Mouse (Mus musculus): ENCODE results near the gene Antxr1. TPM values are rescaled to one million over a fixed set of nuclear protein-coding genes. Genes with fewer than 3 reads are reported as not detected.

Gene Antxr1
- polyA plus RNA-seq, 1 experiment from 2014 or later = 7.4 TPM

- no peaks in the 10 kb centered on the region for H3K4me1 ChIP-seq (replicated peaks; ENCODE audit: control insufficient read depth, insufficient read depth, low read length)
- whole genome bisulfite sequencing = 95% methylated on average over 6 of the region's 6 CpGs
- H3K27me3 ChIP-seq (ENCODE audit: control insufficient read depth, insufficient read depth, low read length) = no peaks in the 10 kb centered on the region
- no peaks in the 10 kb centered on the region for H3K36me3 ChIP-seq (ENCODE audit: control insufficient read depth, insufficient read depth, low read length)
- ATAC-seq (ENCODE audit: low FRiP score) (no peak), DNase-seq (ENCODE audit: low spot score) (no peak)
- no peak overlapping the region for H3K27ac ChIP-seq (ENCODE audit: low read depth, low read length)
- no peak overlapping the region for H3K4me2 ChIP-seq (replicated peaks; ENCODE audit: low read depth, low read length)
- H3K4me3 ChIP-seq (ENCODE audit: low read depth, low read length) = no peak overlapping the region
- no peaks in the 10 kb centered on the region for H3K9me3 ChIP-seq (ENCODE audit: control insufficient read depth, low read length)
- no peak overlapping the region for H3K9ac ChIP-seq (ENCODE audit: low read depth, low read length)
These were observed 164.7 kb downstream of the Antxr1 start for GRCm38 (mm10) chr6:87170875-87171274.

DNA sequence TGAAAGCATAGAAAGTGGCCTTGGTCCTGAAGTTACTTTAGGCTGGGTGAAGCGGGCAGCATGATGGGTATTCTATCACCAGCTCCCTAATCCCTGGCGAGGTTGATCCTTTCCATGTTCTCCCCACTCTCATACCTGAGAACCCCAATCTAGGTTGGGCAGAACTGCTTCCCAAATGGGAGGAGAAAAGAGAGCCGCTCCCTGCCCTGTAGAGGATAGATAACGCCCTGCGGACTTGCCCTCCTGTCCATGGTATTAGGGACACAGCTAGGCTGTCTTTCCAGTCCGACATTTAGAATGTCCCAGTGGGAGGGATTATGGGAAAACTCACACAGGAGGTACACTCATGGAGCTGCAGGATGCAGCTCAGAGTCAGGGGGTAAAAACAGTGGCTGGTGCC is 165.3 kb downstream of the Antxr1 start:
- H3K4me2 ChIP-seq (replicated peaks; ENCODE audit: low read depth, low read length) = no peak overlapping the region
- no peaks in the 10 kb centered on the region for H3K27me3 ChIP-seq (ENCODE audit: control insufficient read depth, insufficient read depth, low read length)
- H3K36me3 ChIP-seq (ENCODE audit: control insufficient read depth, insufficient read depth, low read length) = no peaks in the 10 kb centered on the region
- no peak for DNase-seq (ENCODE audit: low spot score)
- no peak overlapping the region for H3K27ac ChIP-seq (ENCODE audit: low read depth, low read length)
- no peaks in the 10 kb centered on the region for H3K4me1 ChIP-seq (replicated peaks; ENCODE audit: control insufficient read depth, insufficient read depth, low read length)
- no peak overlapping the region for H3K4me3 ChIP-seq (ENCODE audit: low read depth, low read length)
- WGBS = 86% methylated on average over 6 of the region's 6 CpGs
- H3K9me3 ChIP-seq (ENCODE audit: control insufficient read depth, low read length) = no peaks in the 10 kb centered on the region
- H3K9ac ChIP-seq (ENCODE audit: low read depth, low read length) = no peak overlapping the region
- no peak for ATAC-seq (ENCODE audit: low FRiP score)

- H3K27ac ChIP-seq (ENCODE audit: low read depth, low read length) = no peak overlapping the region
- no peak overlapping the region for H3K9ac ChIP-seq (ENCODE audit: low read depth, low read length)
- no peaks in the 10 kb centered on the region for H3K36me3 ChIP-seq (ENCODE audit: control insufficient read depth, insufficient read depth, low read length)
- H3K4me2 ChIP-seq (replicated peaks; ENCODE audit: low read depth, low read length) = no peak overlapping the region
- no peaks in the 10 kb centered on the region for H3K4me1 ChIP-seq (replicated peaks; ENCODE audit: control insufficient read depth, insufficient read depth, low read length)
- H3K9me3 ChIP-seq (ENCODE audit: control insufficient read depth, low read length) = no peaks in the 10 kb centered on the region
- no peak for DNase-seq (ENCODE audit: low spot score)
- WGBS = 95% methylated on average over 9 of the region's 9 CpGs
- no peak overlapping the region for H3K4me3 ChIP-seq (ENCODE audit: low read depth, low read length)
- no peak for ATAC-seq (ENCODE audit: low FRiP score)
- no peaks in the 10 kb centered on the region for H3K27me3 ChIP-seq (ENCODE audit: control insufficient read depth, insufficient read depth, low read length)
These were observed 167.6 kb downstream of the Antxr1 start for GRCm38 (mm10) chr6:87168021-87168420.

DNA sequence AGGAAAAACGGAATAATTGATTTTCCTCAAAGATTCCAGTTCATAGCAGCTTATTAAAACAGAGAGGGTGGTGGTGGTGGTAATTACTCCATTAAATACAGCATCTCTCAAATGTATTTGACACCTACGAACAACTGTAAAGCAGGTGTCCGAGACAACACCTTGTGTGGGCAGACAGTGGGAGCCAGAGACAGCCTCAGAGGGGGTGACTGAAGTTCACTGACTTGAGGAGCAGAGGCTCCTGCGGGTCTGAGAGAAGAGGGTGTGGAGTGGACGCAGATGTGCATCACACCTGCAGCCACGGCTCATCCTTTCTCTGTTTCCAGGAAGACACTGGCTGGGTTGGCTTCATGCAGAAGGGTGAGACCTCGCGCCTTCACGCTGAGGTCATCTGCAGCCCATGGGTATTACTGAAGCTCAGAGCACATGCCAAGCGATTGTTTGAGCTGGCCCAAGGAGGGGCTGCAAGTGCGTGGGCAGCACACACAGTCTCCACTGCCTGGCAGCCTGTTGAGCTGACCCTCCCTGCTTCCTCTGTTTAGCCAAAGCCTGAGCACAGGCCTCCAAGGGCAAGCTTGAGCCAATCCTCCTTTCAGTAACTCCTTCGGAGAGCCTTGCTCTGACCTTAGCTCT is 168.8 kb downstream of the Antxr1 start:
- WGBS = 87% methylated on average over 12 of the region's 12 CpGs

GRCm38 (mm10) chr6:87165536-87166311 is 169.9 kb downstream of the Antxr1 start:
- H3K9me3 ChIP-seq (ENCODE audit: control insufficient read depth, low read length) = no peaks in the 10 kb centered on the region
- no peak overlapping the region for H3K27ac ChIP-seq (ENCODE audit: low read depth, low read length)
- H3K36me3 ChIP-seq (ENCODE audit: control insufficient read depth, insufficient read depth, low read length) = no peaks in the 10 kb centered on the region
- DNase-seq (ENCODE audit: low spot score) = no peak
- H3K9ac ChIP-seq (ENCODE audit: low read depth, low read length) = no peak overlapping the region
- ATAC-seq (ENCODE audit: low FRiP score) = no peak
- H3K27me3 ChIP-seq (ENCODE audit: control insufficient read depth, insufficient read depth, low read length) = no peaks in the 10 kb centered on the region
- H3K4me2 ChIP-seq (replicated peaks; ENCODE audit: low read depth, low read length) = no peak overlapping the region
- WGBS = 80% methylated on average over 8 of the region's 8 CpGs
- H3K4me3 ChIP-seq (ENCODE audit: low read depth, low read length) = no peak overlapping the region
- H3K4me1 ChIP-seq (replicated peaks; ENCODE audit: control insufficient read depth, insufficient read depth, low read length) = no peaks in the 10 kb centered on the region

More for the DNA sequence above, 168.8 kb downstream of the Antxr1 start:
- Histone ChIP-seq H3K9ac (ENCODE audit: low read depth, low read length) (no peak overlapping the region), H3K9me3 (ENCODE audit: control insufficient read depth, low read length) (no peaks in the 10 kb centered on the region), H3K27ac (ENCODE audit: low read depth, low read length) (no peak overlapping the region), H3K4me3 (ENCODE audit: low read depth, low read length) (no peak overlapping the region), H3K4me2 (replicated peaks; ENCODE audit: low read depth, low read length) (no peak overlapping the region), H3K27me3 (ENCODE audit: control insufficient read depth, insufficient read depth, low read length) (no peaks in the 10 kb centered on the region), H3K4me1 (replicated peaks; ENCODE audit: control insufficient read depth, insufficient read depth, low read length) (no peaks in the 10 kb centered on the region), H3K36me3 (ENCODE audit: control insufficient read depth, insufficient read depth, low read length) (no peaks in the 10 kb centered on the region)
- ATAC-seq (ENCODE audit: low FRiP score) (no peak), DNase-seq (ENCODE audit: low spot score) (no peak)

DNA sequence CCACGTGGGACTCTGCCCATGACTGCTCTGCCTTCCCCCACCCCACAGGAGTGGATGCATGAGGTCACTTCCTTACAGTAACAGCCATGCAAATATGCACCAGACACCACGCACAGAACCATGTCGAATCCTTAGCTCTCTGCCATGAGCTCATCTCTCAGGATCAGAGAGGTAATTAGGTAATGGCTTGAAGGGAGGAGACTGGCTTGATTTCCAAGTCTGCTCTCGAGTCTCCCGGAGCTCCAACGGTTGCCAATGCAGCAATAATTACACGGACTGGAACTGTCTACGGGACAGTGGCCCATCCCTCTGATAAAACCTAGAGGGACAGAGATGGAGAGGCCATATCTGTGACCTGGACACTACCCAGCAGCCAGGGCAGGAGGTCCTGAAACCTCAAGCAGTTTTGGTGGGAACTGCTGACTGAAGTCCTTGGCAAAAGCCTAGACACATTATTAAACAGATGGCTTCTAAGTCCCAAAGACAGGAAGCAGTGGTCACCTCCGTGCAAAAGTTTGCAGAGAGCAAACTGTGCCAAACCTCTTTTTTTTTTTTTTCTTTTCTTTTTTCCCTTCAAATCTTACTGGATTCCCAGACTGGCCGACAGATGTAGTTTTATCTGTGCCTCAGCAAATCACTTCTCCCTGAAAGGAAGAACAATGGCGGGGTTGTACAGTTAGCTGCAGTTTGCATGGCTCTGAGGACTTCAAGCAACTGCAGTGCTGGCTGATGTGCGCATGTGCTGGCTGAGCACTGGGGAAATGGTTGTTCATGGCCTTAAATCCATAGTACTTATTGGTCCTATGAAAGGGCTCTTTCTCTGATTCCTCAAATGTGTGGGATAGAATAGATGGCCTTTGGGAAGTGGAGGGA is 174.0 kb downstream of the Antxr1 start:
- WGBS = 84% methylated on average over 12 of the region's 12 CpGs
- DNase-seq (ENCODE audit: low spot score) (no peak), ATAC-seq (ENCODE audit: low FRiP score) (no peak)
- H3K4me1 ChIP-seq (replicated peaks; ENCODE audit: control insufficient read depth, insufficient read depth, low read length) = no peaks in the 10 kb centered on the region
- no peaks in the 10 kb centered on the region for H3K9me3 ChIP-seq (ENCODE audit: control insufficient read depth, low read length)
- H3K27me3 ChIP-seq (ENCODE audit: control insufficient read depth, insufficient read depth, low read length) = no peaks in the 10 kb centered on the region
- H3K36me3 ChIP-seq (ENCODE audit: control insufficient read depth, insufficient read depth, low read length) = no peaks in the 10 kb centered on the region
- no peak overlapping the region for H3K9ac ChIP-seq (ENCODE audit: low read depth, low read length)
- no peak overlapping the region for H3K4me3 ChIP-seq (ENCODE audit: low read depth, low read length)
- no peak overlapping the region for H3K4me2 ChIP-seq (replicated peaks; ENCODE audit: low read depth, low read length)
- no peak overlapping the region for H3K27ac ChIP-seq (ENCODE audit: low read depth, low read length)

DNA sequence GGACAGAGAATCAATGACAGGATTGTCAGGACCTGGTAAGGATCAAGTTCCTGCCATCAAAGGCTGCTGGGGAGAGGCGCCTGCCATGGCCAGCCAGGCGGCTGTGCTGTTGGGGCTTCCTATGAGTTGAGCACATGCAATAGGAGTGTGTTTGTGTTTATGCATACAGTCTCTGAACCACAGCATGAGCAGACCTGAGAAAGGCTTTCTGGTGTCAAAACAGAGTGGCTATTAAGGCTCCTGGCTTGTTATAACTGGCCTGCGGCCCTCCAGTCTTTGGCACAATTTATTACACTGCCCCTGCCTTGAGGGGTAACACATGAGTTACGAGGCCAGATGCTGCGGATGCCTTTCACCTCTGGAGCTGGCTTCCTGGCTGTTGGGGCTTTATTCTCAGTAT is 175.4 kb downstream of the Antxr1 start:
- 90% methylated on average over 5 of the region's 5 CpGs for WGBS

DNA sequence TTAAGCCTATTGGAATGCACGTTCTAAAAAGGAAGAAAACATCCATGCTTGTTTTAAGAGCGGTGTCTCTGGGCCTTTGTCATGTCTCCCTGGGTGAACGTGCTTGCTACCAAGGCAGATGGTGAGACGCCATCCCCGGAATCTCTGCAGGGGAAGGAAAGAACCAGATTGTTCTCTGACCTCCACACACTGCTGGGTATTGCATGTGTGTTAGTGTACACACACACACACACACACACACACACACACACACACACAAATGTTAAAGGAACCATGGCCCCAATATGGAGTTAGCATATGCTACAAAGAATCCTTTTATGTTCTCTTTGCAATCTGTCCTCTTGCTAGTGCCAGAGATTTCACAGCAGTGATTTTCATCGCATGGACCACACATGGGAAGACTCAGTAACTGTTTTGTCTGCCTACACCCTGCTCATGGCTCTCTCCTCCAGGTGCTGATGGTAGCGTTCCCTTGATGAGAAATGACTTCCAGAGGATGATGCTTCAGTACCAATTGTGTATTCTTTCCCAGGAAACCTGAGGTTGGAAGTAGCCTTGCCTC is 177.5 kb downstream of the Antxr1 start:
- DNase-seq (ENCODE audit: low spot score) (no peak), ATAC-seq (ENCODE audit: low FRiP score) (no peak)
- H3K9me3 ChIP-seq (ENCODE audit: control insufficient read depth, low read length) = no peaks in the 10 kb centered on the region
- WGBS = 76% methylated on average over 7 of the region's 7 CpGs
- H3K9ac ChIP-seq (ENCODE audit: low read depth, low read length) = no peak overlapping the region
- no peaks in the 10 kb centered on the region for H3K4me1 ChIP-seq (replicated peaks; ENCODE audit: control insufficient read depth, insufficient read depth, low read length)
- no peak overlapping the region for H3K4me3 ChIP-seq (ENCODE audit: low read depth, low read length)
- no peaks in the 10 kb centered on the region for H3K36me3 ChIP-seq (ENCODE audit: control insufficient read depth, insufficient read depth, low read length)
- no peaks in the 10 kb centered on the region for H3K27me3 ChIP-seq (ENCODE audit: control insufficient read depth, insufficient read depth, low read length)
- H3K27ac ChIP-seq (ENCODE audit: low read depth, low read length) = no peak overlapping the region
- H3K4me2 ChIP-seq (replicated peaks; ENCODE audit: low read depth, low read length) = no peak overlapping the region

More for the DNA sequence above, 175.4 kb downstream of the Antxr1 start:
- Histone ChIP-seq H3K27ac (ENCODE audit: low read depth, low read length) (no peak overlapping the region), H3K27me3 (ENCODE audit: control insufficient read depth, insufficient read depth, low read length) (no peaks in the 10 kb centered on the region), H3K4me1 (replicated peaks; ENCODE audit: control insufficient read depth, insufficient read depth, low read length) (no peaks in the 10 kb centered on the region), H3K4me3 (ENCODE audit: low read depth, low read length) (no peak overlapping the region), H3K9me3 (ENCODE audit: control insufficient read depth, low read length) (no peaks in the 10 kb centered on the region), H3K36me3 (ENCODE audit: control insufficient read depth, insufficient read depth, low read length) (no peaks in the 10 kb centered on the region), H3K4me2 (replicated peaks; ENCODE audit: low read depth, low read length) (no peak overlapping the region), H3K9ac (ENCODE audit: low read depth, low read length) (no peak overlapping the region)
- DNase-seq (ENCODE audit: low spot score) = no peak
- no peak for ATAC-seq (ENCODE audit: low FRiP score)

Data from hindbrain, embryonic 11.5 days (tissue).